Mouse (Mus musculus): ENCODE data around the gene 4930595D18Rik. TPM values are rescaled to one million over a fixed set of nuclear protein-coding genes. Genes with fewer than 3 reads are reported as not detected.
A peak's percentile ranks its signal among the peaks of the same experiment; 100 is the strongest.

4930595D18Rik gene
- not detected for total RNA-seq (2021)
- long read RNA-seq, experiment 1: 0 reads
- long read RNA-seq, experiment 2: 0 reads

GRCm38 (mm10) chr12:111184476-111184875 lies at the start of gene 4930595D18Rik:
TSS of gene 4930595D18Rik (minus strand) at chr12:111184491.
- intact Hi-C loops (cut with DNase I): no loop called here
- DNase-seq (ENCODE audit: low spot score in 2 of 2): no peak

- intact Hi-C loops (cut with DNase I): no loop called here
- DNase-seq (ENCODE audit: low spot score in 2 of 2): no peak
These were observed 49.5 kb upstream of the 4930595D18Rik start for GRCm38 (mm10) chr12:111233798-111234197.

GRCm38 (mm10) chr12:111230793-111231192 lies 46.5 kb upstream of the 4930595D18Rik start:
- intact Hi-C loops (cut with DNase I): no loop called here
- no peak for DNase-seq (ENCODE audit: low spot score in 2 of 2)

GRCm38 (mm10) chr12:111228488-111228887 lies 44.2 kb upstream of the 4930595D18Rik start:
- intact Hi-C loops (cut with DNase I): no loop called here
- no peak for DNase-seq (ENCODE audit: low spot score in 2 of 2)

- intact Hi-C loops (cut with DNase I): no loop called here
- no peak for DNase-seq (ENCODE audit: low spot score in 2 of 2)
These were observed 43.1 kb upstream of the 4930595D18Rik start for GRCm38 (mm10) chr12:111227410-111227809.

- no peak for DNase-seq (ENCODE audit: low spot score in 2 of 2)
- intact Hi-C loops (cut with DNase I): no loop called here
These were observed 41.0 kb upstream of the 4930595D18Rik start for GRCm38 (mm10) chr12:111225197-111225780.

GRCm38 (mm10) chr12:111218867-111219266 lies 34.6 kb upstream of the 4930595D18Rik start:
- DNase-seq (ENCODE audit: low spot score in 2 of 2): no peak
- intact Hi-C loops (cut with DNase I): no loop called here

- intact Hi-C loops (cut with DNase I): no loop called here
- DNase-seq (ENCODE audit: low spot score in 2 of 2): no peak
These were observed 27.4 kb upstream of the 4930595D18Rik start for GRCm38 (mm10) chr12:111211729-111212128.

GRCm38 (mm10) chr12:111207641-111208040 lies 23.4 kb upstream of the 4930595D18Rik start:
- intact Hi-C loops (cut with DNase I): no loop called here
- no peak for DNase-seq (ENCODE audit: low spot score in 2 of 2)

- peak in 1 of 2 experiments; percentile 72 for DNase-seq (ENCODE audit: low spot score in 2 of 2)
- intact Hi-C loops (cut with DNase I): no loop called here
These were observed 19.7 kb upstream of the 4930595D18Rik start for GRCm38 (mm10) chr12:111203945-111204344.

- DNase-seq (ENCODE audit: low spot score in 2 of 2): peak; percentile 24 to 37
- intact Hi-C loops (cut with DNase I): no loop called here
These were observed 18.8 kb upstream of the 4930595D18Rik start for GRCm38 (mm10) chr12:111203076-111203475.

- DNase-seq (ENCODE audit: low spot score in 2 of 2): no peak
- intact Hi-C loops (cut with DNase I): no loop called here
These were observed 12.3 kb upstream of the 4930595D18Rik start for GRCm38 (mm10) chr12:111196548-111196947.

GRCm38 (mm10) chr12:111193331-111193730 lies 9.0 kb upstream of the 4930595D18Rik start:
- DNase-seq (ENCODE audit: low spot score in 2 of 2): no peak
- intact Hi-C loops (cut with DNase I): no loop called here

- intact Hi-C loops (cut with DNase I): no loop called here
- DNase-seq (ENCODE audit: low spot score in 2 of 2): no peak
These were observed 8.5 kb upstream of the 4930595D18Rik start for GRCm38 (mm10) chr12:111192777-111193176.

- no peak for DNase-seq (ENCODE audit: low spot score in 2 of 2)
- intact Hi-C loops (cut with DNase I): no loop called here
These were observed 6.6 kb upstream of the 4930595D18Rik start for GRCm38 (mm10) chr12:111190891-111191290.

GRCm38 (mm10) chr12:111190355-111190754 lies 6.1 kb upstream of the 4930595D18Rik start:
- intact Hi-C loops (cut with DNase I): no loop called here
- DNase-seq (ENCODE audit: low spot score in 2 of 2): no peak

GRCm38 (mm10) chr12:111188295-111188694 lies 4.0 kb upstream of the 4930595D18Rik start:
- intact Hi-C loops (cut with DNase I): no loop called here
- no peak for DNase-seq (ENCODE audit: low spot score in 2 of 2)

GRCm38 (mm10) chr12:111186986-111187385 lies 2.7 kb upstream of the 4930595D18Rik start:
- no peak for DNase-seq (ENCODE audit: low spot score in 2 of 2)
- intact Hi-C loops (cut with DNase I): no loop called here

GRCm38 (mm10) chr12:111182378-111182777 lies 1.9 kb downstream of the 4930595D18Rik start:
- intact Hi-C loops (cut with DNase I): no loop called here
- no peak for DNase-seq (ENCODE audit: low spot score in 2 of 2)

GRCm38 (mm10) chr12:111181848-111182247 lies 2.4 kb downstream of the 4930595D18Rik start:
- no peak for DNase-seq (ENCODE audit: low spot score in 2 of 2)
- intact Hi-C loops (cut with DNase I): no loop called here

- intact Hi-C loops (cut with DNase I): no loop called here
- no peak for DNase-seq (ENCODE audit: low spot score in 2 of 2)
These were observed 5.5 kb downstream of the 4930595D18Rik start for GRCm38 (mm10) chr12:111178772-111179171.

GRCm38 (mm10) chr12:111168891-111169290 lies 15.4 kb downstream of the 4930595D18Rik start:
- intact Hi-C loops (cut with DNase I): loop anchor here (2.0 kb wide), 1 partner anchor 80 kb away; no protein-coding TSS in a partner anchor
- DNase-seq (ENCODE audit: low spot score in 2 of 2): no peak

Data from left cerebral cortex, postnatal 14 days (tissue).